Mouse (Mus musculus): ENCODE measurements around the gene Cfap97d1.

GRCm38 (mm10) chr11:101966965-101967614 is 17.0 kb upstream of the Cfap97d1 start, which contains the start of gene Sost:
- TF ChIP-seq CHD2 (IDR thresholded peaks at IDR 0.05; ENCODE audit: low read length) (no peak), GATA1 (IDR thresholded peaks at IDR 0.05; ENCODE audit: low read depth, low read length) (no peak), ZKSCAN1 (IDR thresholded peaks at IDR 0.05; ENCODE audit: low read depth, low read length) (no peak), CTCF (IDR thresholded peaks at IDR 0.05 in 2 of 3, conservative IDR thresholded peaks at IDR 0.05 in 1 of 3; ENCODE audit: control insufficient read depth in 1 of 3, insufficient read depth in 1 of 3, low read depth in 2 of 3, low read length in 3 of 3, poor library complexity in 1 of 3, severe bottlenecking in 1 of 3) (no peak), SIN3A (IDR thresholded peaks at IDR 0.05; ENCODE audit: low read length) (no peak), POLR2AphosphoS5 (IDR thresholded peaks at IDR 0.05; ENCODE audit: borderline replicate concordance, low read depth, low read length) (no peak)
